Mouse (Mus musculus): ENCODE data around the gene Gm45785. TPM values are rescaled to one million over a fixed set of nuclear protein-coding genes. Genes with fewer than 3 reads are reported as not detected.
"Not testable (repeated sequence)": the region's sequence is repeated elsewhere in the genome, so short reads cannot be mapped to it uniquely, and the experiment has no call there.

Gm45785 gene
- not detected in 2 replicates for polyA plus RNA-seq (2012; ENCODE audit: insufficient read depth, insufficient read length, missing spikeins)

- Histone ChIP-seq H3K4me1 (ENCODE audit: control insufficient read depth, insufficient read depth, insufficient read length, low read length) (peaks cover 20% of the 10 kb centered on the region), H3K4me3 (ENCODE audit: insufficient read depth, low read depth, low read length) (peak within 1 kb of the TSS; percentile 85), H3K27ac (replicated peaks; ENCODE audit: low read depth, low read length) (peak within 1 kb of the TSS; percentile 99)
Observed at GRCm38 (mm10) chr7:140855860-140856784, at the start of gene Gm45785. Gene Gm45785 (minus strand): TSS chr7:140856331.

DNA sequence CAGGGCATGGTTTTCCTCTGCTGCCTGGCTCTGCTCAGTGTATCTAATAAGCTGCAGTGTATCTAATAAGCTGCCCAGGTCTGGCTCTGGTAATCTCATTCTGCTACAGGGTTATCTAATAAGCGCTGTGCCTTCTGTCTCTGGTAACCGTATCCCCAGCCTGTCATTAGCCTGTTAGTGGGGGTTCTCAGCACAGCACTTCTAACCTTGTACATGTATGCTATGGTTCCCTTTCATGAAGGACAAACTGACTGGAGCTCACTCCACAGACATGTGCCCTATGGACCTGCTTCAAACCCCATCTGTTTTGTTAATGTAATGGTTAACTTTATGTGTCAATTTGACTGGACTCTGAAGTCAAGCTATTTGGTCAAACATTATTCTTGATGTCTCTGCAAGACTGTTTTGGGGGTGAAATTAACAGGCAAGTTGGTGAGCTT lies 49.5 kb upstream of the Gm45785 start:
- H3K4me1 ChIP-seq (ENCODE audit: control insufficient read depth, insufficient read depth, insufficient read length, low read length): peaks cover 11% of the 10 kb centered on the region
- H3K4me3 ChIP-seq (ENCODE audit: insufficient read depth, low read depth, low read length): no peak overlapping the region
- no peak overlapping the region for H3K27ac ChIP-seq (replicated peaks; ENCODE audit: low read depth, low read length)

- Histone ChIP-seq H3K4me3 (ENCODE audit: insufficient read depth, low read depth, low read length) (no peak overlapping the region), H3K27ac (replicated peaks; ENCODE audit: low read depth, low read length) (peak overlapping the region; percentile 98), H3K4me1 (ENCODE audit: control insufficient read depth, insufficient read depth, insufficient read length, low read length) (peaks cover 13% of the 10 kb centered on the region)
Observed at GRCm38 (mm10) chr7:140903212-140903611, 47.1 kb upstream of the Gm45785 start.

GRCm38 (mm10) chr7:140902036-140902875 lies 46.1 kb upstream of the Gm45785 start:
- Histone ChIP-seq H3K4me1 (ENCODE audit: control insufficient read depth, insufficient read depth, insufficient read length, low read length) (peaks cover 13% of the 10 kb centered on the region), H3K4me3 (ENCODE audit: insufficient read depth, low read depth, low read length) (0 out of 2 replicates have a peak overlapping the region, but pooled peaks have one; percentile 19), H3K27ac (replicated peaks; ENCODE audit: low read depth, low read length) (peak overlapping the region; percentile 98)

GRCm38 (mm10) chr7:140900220-140900619 lies 44.1 kb upstream of the Gm45785 start, which contains the start of gene Cox8b:
Gene Cox8b (minus strand): TSS chr7:140900446.
- Histone ChIP-seq H3K4me1 (ENCODE audit: control insufficient read depth, insufficient read depth, insufficient read length, low read length) (peaks cover 13% of the 10 kb centered on the region), H3K4me3 (ENCODE audit: insufficient read depth, low read depth, low read length) (peak within 1 kb of the TSS; percentile 70), H3K27ac (replicated peaks; ENCODE audit: low read depth, low read length) (peak within 1 kb of the TSS; percentile 93)

DNA sequence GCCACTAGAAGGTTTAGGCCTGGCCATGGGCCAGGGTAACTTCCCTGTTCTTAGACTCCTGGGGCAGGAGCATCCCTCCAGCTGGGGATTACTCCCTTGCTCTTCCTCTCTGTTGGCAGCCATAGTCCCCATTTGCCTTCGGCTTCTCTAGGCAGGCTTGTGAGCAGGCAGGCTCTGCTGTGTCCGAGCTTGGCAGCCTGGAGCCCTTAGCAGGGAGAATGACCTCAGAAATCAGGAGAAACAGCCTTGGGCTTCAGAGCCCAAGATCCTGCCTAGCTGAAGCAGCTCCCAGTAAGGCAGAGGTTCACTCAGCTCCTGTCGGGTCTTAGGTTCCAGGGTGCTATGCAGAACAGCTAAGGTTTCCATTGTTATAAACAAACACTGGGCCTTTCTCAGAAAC lies 43.0 kb upstream of the Gm45785 start:
- H3K27ac ChIP-seq (replicated peaks; ENCODE audit: low read depth, low read length): peak overlapping the region; percentile 93
- peak overlapping the region; percentile 70 for H3K4me3 ChIP-seq (ENCODE audit: insufficient read depth, low read depth, low read length)
- peaks cover 13% of the 10 kb centered on the region for H3K4me1 ChIP-seq (ENCODE audit: control insufficient read depth, insufficient read depth, insufficient read length, low read length)

DNA sequence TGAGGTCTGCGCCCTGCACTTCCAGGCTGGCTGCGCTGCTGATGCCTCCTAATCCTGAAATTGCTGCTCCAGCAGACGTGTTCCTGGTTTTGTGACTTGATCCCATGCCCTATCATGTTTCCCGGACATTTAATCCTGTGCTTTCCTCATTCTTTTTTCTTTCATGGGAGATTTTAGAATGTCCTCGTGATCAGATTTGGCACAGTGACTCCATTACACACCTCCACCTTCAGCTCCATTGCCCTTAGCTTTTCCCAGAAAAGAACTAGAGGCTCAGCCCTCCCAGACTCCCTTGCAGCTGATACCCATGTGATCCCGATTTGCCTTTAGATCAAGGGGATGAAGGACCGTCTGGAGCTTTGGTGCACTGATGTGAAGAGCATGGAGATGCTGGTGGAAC lies 41.7 kb upstream of the Gm45785 start:
- peaks cover 13% of the 10 kb centered on the region for H3K4me1 ChIP-seq (ENCODE audit: control insufficient read depth, insufficient read depth, insufficient read length, low read length)
- 0 out of 2 replicates have a peak overlapping the region, but pooled peaks have one; percentile 70 for H3K4me3 ChIP-seq (ENCODE audit: insufficient read depth, low read depth, low read length)
- H3K27ac ChIP-seq (replicated peaks; ENCODE audit: low read depth, low read length): peak overlapping the region; percentile 8; the same call in 1 of the 2 replicates

DNA sequence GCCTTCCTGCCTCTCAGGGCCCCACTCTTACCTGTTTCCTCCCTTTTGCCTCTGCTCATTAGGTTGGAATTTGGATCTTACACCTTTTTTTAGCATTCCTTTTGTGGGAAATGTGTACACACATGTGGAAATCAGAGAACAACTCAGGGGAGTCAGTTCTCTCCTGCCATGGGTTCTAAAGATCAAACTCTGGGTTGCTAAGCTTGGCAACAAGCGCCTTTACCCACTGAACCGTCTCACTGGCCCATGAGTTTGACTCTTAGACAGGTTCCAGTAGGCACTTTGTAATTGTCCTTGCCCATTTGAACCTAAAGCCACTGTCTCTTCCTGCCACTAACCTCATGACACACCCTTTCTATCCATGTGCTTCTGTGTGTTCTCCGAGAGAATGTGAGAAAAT lies 38.5 kb upstream of the Gm45785 start:
- H3K27ac ChIP-seq (replicated peaks; ENCODE audit: low read depth, low read length): no peak overlapping the region
- H3K4me1 ChIP-seq (ENCODE audit: control insufficient read depth, insufficient read depth, insufficient read length, low read length): no peaks in the 10 kb centered on the region
- H3K4me3 ChIP-seq (ENCODE audit: insufficient read depth, low read depth, low read length): no peak overlapping the region

DNA sequence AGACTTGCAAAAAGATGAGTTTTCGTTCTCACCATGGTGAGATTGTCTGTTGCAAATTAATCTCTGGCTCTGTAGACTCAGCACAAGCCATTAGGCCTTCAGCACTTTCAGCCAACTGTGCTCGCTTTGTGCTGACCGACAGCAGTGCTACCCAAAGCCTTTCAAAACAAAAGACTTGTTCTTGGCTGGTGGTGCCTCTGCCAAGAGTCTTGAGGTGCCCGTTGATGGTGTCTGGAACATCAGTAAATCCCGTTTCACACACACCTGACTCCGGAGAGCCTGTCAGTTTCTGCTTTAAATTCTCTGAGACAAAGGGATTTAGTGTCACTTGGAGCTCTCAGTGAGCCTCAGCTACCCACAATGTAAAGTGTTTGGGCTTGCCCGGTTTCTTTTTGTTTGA lies 37.9 kb upstream of the Gm45785 start:
- H3K27ac ChIP-seq (replicated peaks; ENCODE audit: low read depth, low read length): no peak overlapping the region
- no peaks in the 10 kb centered on the region for H3K4me1 ChIP-seq (ENCODE audit: control insufficient read depth, insufficient read depth, insufficient read length, low read length)

DNA sequence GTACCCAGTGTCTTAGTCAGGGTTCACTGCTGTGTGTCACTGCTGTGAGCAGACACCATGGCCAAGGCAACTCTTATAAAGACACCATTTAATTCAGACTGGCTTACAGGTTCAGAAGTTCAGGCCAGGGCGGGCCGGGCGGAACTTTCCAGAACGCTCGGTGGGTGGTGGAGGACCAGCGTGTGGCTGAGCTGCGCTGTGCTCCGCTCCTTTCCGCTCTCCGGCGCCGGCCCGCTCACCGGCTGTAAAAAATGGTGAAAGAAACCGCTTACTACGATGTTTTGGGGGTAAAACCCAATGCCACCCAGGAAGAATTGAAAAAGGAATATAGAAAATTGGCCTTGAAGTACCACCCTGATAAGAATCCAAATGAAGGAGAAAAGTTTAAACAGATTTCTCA lies 34.5 kb upstream of the Gm45785 start:
- not testable (repeated sequence) for H3K4me3 ChIP-seq (ENCODE audit: insufficient read depth, low read depth, low read length); H3K4me1 ChIP-seq (ENCODE audit: control insufficient read depth, insufficient read depth, insufficient read length, low read length); H3K27ac ChIP-seq (replicated peaks; ENCODE audit: low read depth, low read length)

More for the DNA sequence above, 37.9 kb upstream of the Gm45785 start:
- no peak overlapping the region for H3K4me3 ChIP-seq (ENCODE audit: insufficient read depth, low read depth, low read length)

- peak overlapping the region; percentile 21; the same call in 1 of the 2 replicates for H3K27ac ChIP-seq (replicated peaks; ENCODE audit: low read depth, low read length)
- peaks cover 6% of the 10 kb centered on the region; the same call in 1 of the 2 replicates for H3K4me1 ChIP-seq (ENCODE audit: control insufficient read depth, insufficient read depth, insufficient read length, low read length)
- peak overlapping the region; percentile 65 for H3K4me3 ChIP-seq (ENCODE audit: insufficient read depth, low read depth, low read length)
Observed at GRCm38 (mm10) chr7:140882469-140882803, 26.3 kb upstream of the Gm45785 start.

DNA sequence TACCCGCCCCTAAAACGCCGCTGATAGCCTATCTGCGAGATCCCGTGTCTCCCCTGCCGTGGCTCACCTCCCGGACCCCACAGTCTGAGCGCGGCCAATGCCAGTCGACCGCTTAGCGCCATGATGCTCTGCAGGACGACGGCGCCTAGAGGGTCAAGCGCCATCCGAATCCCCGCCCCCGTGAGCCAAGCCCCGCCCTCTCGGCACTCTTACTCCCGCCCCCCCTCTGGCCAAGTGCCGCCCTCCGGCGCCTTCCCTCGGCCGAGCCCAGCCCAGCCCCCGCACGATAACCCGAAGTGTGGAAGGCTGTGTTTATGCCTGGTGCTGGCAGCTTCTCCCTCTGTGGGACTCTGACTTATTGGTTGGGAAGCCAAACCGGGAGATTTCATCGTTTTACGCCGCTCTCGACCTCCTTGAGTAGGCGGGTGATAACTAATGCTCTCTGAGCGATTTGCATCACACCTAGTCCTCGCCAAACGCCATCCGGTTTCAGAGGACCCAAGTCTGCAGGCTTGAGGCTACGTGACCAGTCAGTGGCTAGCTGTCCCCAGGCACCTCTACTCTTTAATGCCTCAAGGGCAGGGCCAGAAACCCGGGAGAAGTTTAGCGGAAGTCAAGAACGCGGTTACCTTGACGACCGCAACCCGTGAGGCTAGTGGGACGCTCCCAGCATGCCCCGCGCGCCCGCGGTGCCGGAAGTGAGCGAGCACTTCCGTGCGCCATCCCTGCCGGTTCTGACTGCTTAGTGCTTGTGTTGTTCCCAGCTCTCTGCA lies 25.8 kb upstream of the Gm45785 start, which contains the start of the genes Psmd13 and Sirt3:
TSS of gene Psmd13 (plus strand) at position 273 of the 773 bp plus-strand sequence.
TSS of gene Sirt3 (minus strand) at position 614 of the 773 bp plus-strand sequence.
- Histone ChIP-seq H3K4me3 (ENCODE audit: insufficient read depth, low read depth, low read length) (peak within 1 kb of the TSS; percentile 65), H3K4me1 (ENCODE audit: control insufficient read depth, insufficient read depth, insufficient read length, low read length) (peaks cover 6% of the 10 kb centered on the region; the same call in 1 of the 2 replicates), H3K27ac (replicated peaks; ENCODE audit: low read depth, low read length) (peak within 1 kb of the TSS; percentile 85)

- peak overlapping the region; percentile 67 for H3K27ac ChIP-seq (replicated peaks; ENCODE audit: low read depth, low read length)
- peak overlapping the region; percentile 65 for H3K4me3 ChIP-seq (ENCODE audit: insufficient read depth, low read depth, low read length)
- peaks cover 6% of the 10 kb centered on the region; the same call in 1 of the 2 replicates for H3K4me1 ChIP-seq (ENCODE audit: control insufficient read depth, insufficient read depth, insufficient read length, low read length)
Observed at GRCm38 (mm10) chr7:140880865-140881515, 24.9 kb upstream of the Gm45785 start.

DNA sequence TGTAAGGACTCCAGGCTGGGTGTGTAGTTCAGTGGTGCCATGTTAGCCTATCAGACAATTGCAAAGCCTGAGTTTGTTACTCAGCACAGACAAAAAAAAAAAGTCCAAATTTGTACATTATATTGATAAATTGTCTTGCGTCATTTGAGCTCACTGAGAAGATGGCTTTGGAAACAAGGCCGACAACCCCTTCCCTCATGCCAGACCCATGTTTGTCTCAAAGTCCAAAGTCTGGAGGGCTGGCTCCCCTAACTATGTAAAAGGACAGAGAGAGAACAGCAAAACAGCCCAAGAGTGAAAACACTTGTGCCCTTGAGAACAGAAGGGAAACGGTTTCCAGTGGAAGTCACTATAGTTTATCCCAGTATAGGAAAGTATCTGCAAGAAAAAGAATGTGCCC lies 24.3 kb upstream of the Gm45785 start:
- H3K4me1 ChIP-seq (ENCODE audit: control insufficient read depth, insufficient read depth, insufficient read length, low read length): peaks cover 6% of the 10 kb centered on the region; the same call in 1 of the 2 replicates
- peak overlapping the region; percentile 60; the same call in 1 of the 2 replicates for H3K27ac ChIP-seq (replicated peaks; ENCODE audit: low read depth, low read length)
- peak overlapping the region; percentile 65 for H3K4me3 ChIP-seq (ENCODE audit: insufficient read depth, low read depth, low read length)

Measured in brown adipose tissue, adult 24 weeks (tissue).